Mouse (Mus musculus): ENCODE data around the gene Gm26920. TPM values are rescaled to one million over a fixed set of nuclear protein-coding genes. Genes with fewer than 3 reads are reported as not detected.

Gene Gm26920
- polyA plus RNA-seq (2015; fragmentation: Nextera tagmentation; extraction: Ambion mirVana): 0.07 TPM in 1 of 2 replicates, not detected in the other

- H3K9me3 ChIP-seq (ENCODE audit: low read length): no peaks in the 10 kb centered on the region
- DNase-seq (ENCODE audit: low spot score): peak; percentile 99
- TF ChIP-seq EP300 (IDR thresholded peaks at IDR 0.05): peak; percentile 81; the same call in 1 of the 2 replicates
- peak; percentile 9; the same call in 1 of the 2 replicates for TF ChIP-seq CTCF (IDR thresholded peaks at IDR 0.05)
- 0 out of 2 replicates have a peak, but pooled peaks cover 3% of the 10 kb centered on the region for H3K4me1 ChIP-seq (ENCODE audit: insufficient read depth, low read depth, low read length)
- WGBS: under 1% methylated on average over 40 of the region's 40 CpGs
- peak within 1 kb of the TSS; percentile 54 for H3K27ac ChIP-seq (ENCODE audit: low read length)
- no peaks in the 10 kb centered on the region for H3K27me3 ChIP-seq (replicated peaks; ENCODE audit: insufficient read depth, low read length)
- H3K4me2 ChIP-seq (replicated peaks; ENCODE audit: low read depth, low read length): peak within 1 kb of the TSS; percentile 81
- no peaks in the 10 kb centered on the region; the same call in 1 of the 2 replicates for H3K36me3 ChIP-seq (ENCODE audit: insufficient read depth, low read length)
- ATAC-seq: peak; percentile 93
- peak within 1 kb of the TSS; percentile 54 for H3K4me3 ChIP-seq (ENCODE audit: low read depth, low read length)
- H3K9ac ChIP-seq (replicated peaks; ENCODE audit: low read depth): peak within 1 kb of the TSS; percentile 46
Measured at GRCm38 (mm10) chr7:30090092-30090969, at the start of gene Gm26920, which contains the start of gene Zfp566. TSS of gene Gm26920 (minus strand) at chr7:30090410. TSS of gene Zfp566 (minus strand) at chr7:30090527.

- no peaks in the 10 kb centered on the region for H3K9me3 ChIP-seq (ENCODE audit: low read length)
- H3K4me2 ChIP-seq (replicated peaks; ENCODE audit: low read depth, low read length): no peak overlapping the region
- no peaks in the 10 kb centered on the region for H3K4me1 ChIP-seq (ENCODE audit: insufficient read depth, low read depth, low read length)
- H3K27me3 ChIP-seq (replicated peaks; ENCODE audit: insufficient read depth, low read length): no peaks in the 10 kb centered on the region
- no peak overlapping the region for H3K27ac ChIP-seq (ENCODE audit: low read length)
- DNase-seq (ENCODE audit: low spot score) (no peak), ATAC-seq (no peak)
- WGBS: 85% methylated on average over 10 of the region's 10 CpGs
- H3K36me3 ChIP-seq (ENCODE audit: insufficient read depth, low read length): peaks cover 9% of the 10 kb centered on the region; the same call in 1 of the 2 replicates
- no peak overlapping the region for H3K4me3 ChIP-seq (ENCODE audit: low read depth, low read length)
- no peak for TF ChIP-seq EP300 (IDR thresholded peaks at IDR 0.05)
- TF ChIP-seq CTCF (IDR thresholded peaks at IDR 0.05): no peak
- H3K9ac ChIP-seq (replicated peaks; ENCODE audit: low read depth): no peak overlapping the region
Measured at GRCm38 (mm10) chr7:30136826-30137225, 46.6 kb upstream of the Gm26920 start.

GRCm38 (mm10) chr7:30132396-30132795 lies 42.2 kb upstream of the Gm26920 start:
- Histone ChIP-seq H3K27ac (ENCODE audit: low read length) (no peak overlapping the region), H3K9ac (replicated peaks; ENCODE audit: low read depth) (no peak overlapping the region), H3K27me3 (replicated peaks; ENCODE audit: insufficient read depth, low read length) (no peaks in the 10 kb centered on the region), H3K4me2 (replicated peaks; ENCODE audit: low read depth, low read length) (no peak overlapping the region), H3K4me1 (ENCODE audit: insufficient read depth, low read depth, low read length) (no peaks in the 10 kb centered on the region), H3K36me3 (ENCODE audit: insufficient read depth, low read length) (peaks cover 9% of the 10 kb centered on the region; the same call in 1 of the 2 replicates), H3K9me3 (ENCODE audit: low read length) (no peaks in the 10 kb centered on the region), H3K4me3 (ENCODE audit: low read depth, low read length) (no peak overlapping the region)
- ATAC-seq: no peak
- no peak for TF ChIP-seq EP300 (IDR thresholded peaks at IDR 0.05)
- TF ChIP-seq CTCF (IDR thresholded peaks at IDR 0.05): no peak
- WGBS: 92% methylated on average over 4 of the region's 4 CpGs
- no peak for DNase-seq (ENCODE audit: low spot score)

GRCm38 (mm10) chr7:30129900-30130299 lies 39.7 kb upstream of the Gm26920 start:
- H3K36me3 ChIP-seq (ENCODE audit: insufficient read depth, low read length): peaks cover 9% of the 10 kb centered on the region; the same call in 1 of the 2 replicates
- no peaks in the 10 kb centered on the region for H3K4me1 ChIP-seq (ENCODE audit: insufficient read depth, low read depth, low read length)
- 95% methylated on average over 8 of the region's 8 CpGs for WGBS
- H3K4me2 ChIP-seq (replicated peaks; ENCODE audit: low read depth, low read length): no peak overlapping the region
- H3K9ac ChIP-seq (replicated peaks; ENCODE audit: low read depth): no peak overlapping the region
- ATAC-seq (no peak), DNase-seq (ENCODE audit: low spot score) (no peak)
- no peak overlapping the region for H3K4me3 ChIP-seq (ENCODE audit: low read depth, low read length)
- H3K27ac ChIP-seq (ENCODE audit: low read length): no peak overlapping the region
- no peak for TF ChIP-seq CTCF (IDR thresholded peaks at IDR 0.05)
- no peak for TF ChIP-seq EP300 (IDR thresholded peaks at IDR 0.05)
- H3K9me3 ChIP-seq (ENCODE audit: low read length): no peaks in the 10 kb centered on the region
- no peaks in the 10 kb centered on the region for H3K27me3 ChIP-seq (replicated peaks; ENCODE audit: insufficient read depth, low read length)

- no peak; the same call in 1 of the 2 replicates for ATAC-seq
- DNase-seq (ENCODE audit: low spot score): peak; percentile 40
- H3K9ac ChIP-seq (replicated peaks; ENCODE audit: low read depth): peak overlapping the region; percentile 48
- no peaks in the 10 kb centered on the region for H3K4me1 ChIP-seq (ENCODE audit: insufficient read depth, low read depth, low read length)
- no peaks in the 10 kb centered on the region for H3K9me3 ChIP-seq (ENCODE audit: low read length)
- H3K4me3 ChIP-seq (ENCODE audit: low read depth, low read length): peak overlapping the region; percentile 66
- H3K27ac ChIP-seq (ENCODE audit: low read length): no peak overlapping the region
- TF ChIP-seq CTCF (IDR thresholded peaks at IDR 0.05): no peak
- no peak for TF ChIP-seq EP300 (IDR thresholded peaks at IDR 0.05)
- WGBS: 2% methylated on average over 15 of the region's 15 CpGs
- H3K27me3 ChIP-seq (replicated peaks; ENCODE audit: insufficient read depth, low read length): no peaks in the 10 kb centered on the region
- H3K36me3 ChIP-seq (ENCODE audit: insufficient read depth, low read length): no peaks in the 10 kb centered on the region
- H3K4me2 ChIP-seq (replicated peaks; ENCODE audit: low read depth, low read length): peak overlapping the region; percentile 86
Measured at GRCm38 (mm10) chr7:30122188-30122530, 31.9 kb upstream of the Gm26920 start.

Measured in lung, postnatal 0 days (tissue).